Mouse (Mus musculus): ENCODE measurements around the gene Btbd35f16. TPM values are rescaled to one million over a fixed set of nuclear protein-coding genes. Genes with fewer than 3 reads are reported as not detected.
"Not testable (repeated sequence)": the region's sequence is repeated elsewhere in the genome, so short reads cannot be mapped to it uniquely, and the experiment has no call there.

Gene Btbd35f16
- not detected in 2 replicates for polyA plus RNA-seq (2015; fragmentation: Nextera tagmentation; extraction: Ambion mirVana)

- not testable (repeated sequence) for H3K4me2 ChIP-seq (ENCODE audit: low read depth, low read length); H3K9ac ChIP-seq (replicated peaks); DNase-seq; H3K27me3 ChIP-seq (ENCODE audit: insufficient read depth, low read length); ATAC-seq; H3K4me1 ChIP-seq (ENCODE audit: insufficient read depth); H3K4me3 ChIP-seq (ENCODE audit: low read depth, low read length); H3K9me3 ChIP-seq (ENCODE audit: low read length); H3K27ac ChIP-seq (ENCODE audit: low read depth); H3K36me3 ChIP-seq (replicated peaks; ENCODE audit: insufficient read depth, low read length)
- no CpG with 5 or more reads among the region's 3 CpGs for WGBS (ENCODE audit: insufficient replicate concordance)
These were observed at the start of gene Btbd35f16 for GRCm38 (mm10) chrX:3956902-3957301. Btbd35f16 (minus strand) TSS chrX:3957002.

Other genes starting within 250 kb of the Btbd35f16 start
- not detected in 2 replicates for gene Btbd35f10, start 204.1 kb downstream of the Btbd35f16 start, polyA plus RNA-seq (2015; fragmentation: Nextera tagmentation; extraction: Ambion mirVana)
- not detected in 2 replicates for gene Btbd35f3, start 80.7 kb upstream of the Btbd35f16 start, polyA plus RNA-seq (2015; fragmentation: Nextera tagmentation; extraction: Ambion mirVana)
- not detected in 2 replicates for gene Btbd35f28, start 239.6 kb upstream of the Btbd35f16 start, polyA plus RNA-seq (2015; fragmentation: Nextera tagmentation; extraction: Ambion mirVana)